Mouse (Mus musculus): Measurements from ENCODE around the gene Gprc5a.

GRCm38 (mm10) chr6:135053789-135054188 is 11.7 kb upstream of the Gprc5a start:
- TF ChIP-seq POLR2A (IDR thresholded peaks at IDR 0.05; ENCODE audit: borderline replicate concordance, extremely low read depth, low read depth, low read length) (no peak), CTCF (IDR thresholded peaks at IDR 0.05; ENCODE audit: insufficient read depth, low read length) (no peak)
